Mouse (Mus musculus): Measurements from ENCODE around the gene Ear1. TPM values are rescaled to one million over a fixed set of nuclear protein-coding genes. Genes with fewer than 3 reads are reported as not detected.

Gene Ear1
- total RNA-seq (2023), result not detected

GRCm38 (mm10) chr14:43875417-43875816 lies at the start of gene Ear1:
Gene Ear1, minus strand, starts transcription at chr14:43875517.

GRCm38 (mm10) chr14:43924688-43925403 lies 49.5 kb upstream of the Ear1 start, which contains the start of gene Gm8113:
Gene Gm8113, plus strand, starts transcription at chr14:43925390.

GRCm38 (mm10) chr14:43923459-43923858 lies 48.1 kb upstream of the Ear1 start, which contains the start of gene Ear10:
Gene Ear10, minus strand, starts transcription at chr14:43923559.

GRCm38 (mm10) chr14:43784645-43785044 lies 90.7 kb downstream of the Ear1 start, which contains the start of gene Gm8180:
Gene Gm8180, minus strand, starts transcription at chr14:43784745.

Other genes starting within 250 kb of the Ear1 start
- gene Gm8165, start 198.3 kb downstream of the Ear1 start, total RNA-seq (2023), result not detected
- gene Gm7324, start 177.7 kb downstream of the Ear1 start, total RNA-seq (2023), result 1 to 10 TPM in 1 of 2 experiments, under 1 TPM in 1; 0.59 to 1.1 TPM
- not detected for gene Gm16506, start 148.0 kb downstream of the Ear1 start, total RNA-seq (2023)
- not detected for gene Gm6526, start 127.7 kb downstream of the Ear1 start, total RNA-seq (2023)
- gene Gm8180, start 90.8 kb downstream of the Ear1 start, total RNA-seq (2023), result not detected
- gene Ear10, start 48.0 kb upstream of the Ear1 start, total RNA-seq (2023), result not detected
- gene Gm8113, start 49.9 kb upstream of the Ear1 start, total RNA-seq (2023), result not detected
- not detected for gene Ang5, start 81.6 kb upstream of the Ear1 start, total RNA-seq (2023)
- not detected for gene Ang6, start 126.8 kb upstream of the Ear1 start, total RNA-seq (2023)
- gene Ear2, start 227.1 kb upstream of the Ear1 start, total RNA-seq (2023), result not detected
- gene Gm3327, start 248.3 kb upstream of the Ear1 start, total RNA-seq (2023), result not detected